Mouse (Mus musculus): ENCODE results near the gene Plcd1. TPM values are rescaled to one million over a fixed set of nuclear protein-coding genes. Genes with fewer than 3 reads are reported as not detected.

The Plcd1 gene
- polyA plus RNA-seq, 1 experiment from 2014 or later = 17.2 TPM

DNA sequence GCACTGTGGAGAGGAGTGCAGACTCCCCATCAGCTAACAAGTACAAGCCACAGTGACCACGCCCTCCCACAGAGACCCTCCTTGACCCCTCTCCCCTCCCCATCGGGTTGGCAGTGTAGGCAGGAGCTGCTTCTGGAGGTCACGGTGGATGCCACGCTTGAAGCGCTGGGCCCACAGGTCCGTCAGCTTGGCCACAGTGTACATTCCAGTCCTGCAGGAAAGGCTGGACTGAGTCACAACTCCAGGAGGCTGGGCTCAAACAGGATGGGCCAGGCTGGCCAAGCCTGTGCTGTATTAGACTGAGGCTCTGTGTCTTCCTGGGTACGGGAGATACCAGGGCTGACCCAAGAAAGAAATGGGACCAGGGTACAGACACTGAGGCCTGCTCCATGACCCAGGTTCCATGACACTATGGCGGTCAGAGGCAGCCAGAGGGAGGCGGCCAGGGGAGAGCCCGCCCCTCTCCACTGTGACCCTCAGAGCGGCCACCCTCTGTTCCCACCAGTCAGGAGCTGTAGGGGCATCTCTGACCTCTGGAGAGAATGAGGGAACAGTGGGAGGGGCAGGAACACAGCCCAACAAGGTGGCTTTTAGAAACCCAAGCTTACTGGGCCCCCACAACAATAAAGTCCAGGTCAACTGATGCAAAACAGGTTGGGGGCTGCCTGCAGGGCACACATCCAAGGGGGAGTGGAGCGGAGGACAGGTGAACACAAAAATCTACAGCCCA is 1.6 kb downstream of the Plcd1 start:
- DNase-seq (ENCODE audit: low spot score) = no peak

DNA sequence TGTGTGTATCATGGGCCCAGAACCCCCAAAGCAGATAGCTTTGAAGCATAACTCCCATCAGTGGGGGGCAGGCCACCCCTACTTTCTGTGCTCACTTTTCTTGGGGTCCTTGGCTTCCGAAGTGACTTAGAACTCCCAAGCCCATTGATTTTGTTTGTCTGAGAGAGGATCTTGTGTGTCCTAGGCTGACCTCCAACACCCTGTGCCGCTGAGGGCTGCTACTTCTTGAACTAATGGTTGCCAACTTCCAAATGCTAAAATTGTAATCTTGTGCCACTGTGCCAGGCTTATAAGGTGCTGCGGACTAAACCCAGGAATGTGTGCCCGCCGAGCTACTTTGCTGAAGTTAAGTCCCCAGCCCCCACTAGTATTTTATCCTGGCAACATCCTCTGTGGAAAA is 2.8 kb downstream of the Plcd1 start:
- DNase-seq (ENCODE audit: low spot score) = no peak

DNA sequence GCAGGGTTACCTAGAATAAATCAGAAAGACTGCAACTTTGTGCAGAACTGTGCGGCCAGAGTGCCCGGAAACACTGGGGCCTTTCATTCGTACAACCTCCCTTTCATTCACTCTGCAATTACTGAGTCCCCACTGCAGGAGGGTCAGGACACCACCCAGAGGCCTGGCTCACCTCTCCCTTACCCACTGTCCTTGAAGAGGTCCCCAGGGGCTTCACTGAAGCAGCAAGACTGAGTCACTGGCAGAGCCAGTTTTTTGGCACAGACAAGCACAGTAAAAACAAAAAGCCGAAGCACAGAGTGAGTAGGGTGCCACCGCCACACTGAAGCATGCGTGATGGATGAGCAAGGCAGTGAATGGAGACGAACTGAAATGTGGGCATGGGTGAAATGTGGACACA is 3.9 kb downstream of the Plcd1 start:
- no peak for DNase-seq (ENCODE audit: low spot score)

DNA sequence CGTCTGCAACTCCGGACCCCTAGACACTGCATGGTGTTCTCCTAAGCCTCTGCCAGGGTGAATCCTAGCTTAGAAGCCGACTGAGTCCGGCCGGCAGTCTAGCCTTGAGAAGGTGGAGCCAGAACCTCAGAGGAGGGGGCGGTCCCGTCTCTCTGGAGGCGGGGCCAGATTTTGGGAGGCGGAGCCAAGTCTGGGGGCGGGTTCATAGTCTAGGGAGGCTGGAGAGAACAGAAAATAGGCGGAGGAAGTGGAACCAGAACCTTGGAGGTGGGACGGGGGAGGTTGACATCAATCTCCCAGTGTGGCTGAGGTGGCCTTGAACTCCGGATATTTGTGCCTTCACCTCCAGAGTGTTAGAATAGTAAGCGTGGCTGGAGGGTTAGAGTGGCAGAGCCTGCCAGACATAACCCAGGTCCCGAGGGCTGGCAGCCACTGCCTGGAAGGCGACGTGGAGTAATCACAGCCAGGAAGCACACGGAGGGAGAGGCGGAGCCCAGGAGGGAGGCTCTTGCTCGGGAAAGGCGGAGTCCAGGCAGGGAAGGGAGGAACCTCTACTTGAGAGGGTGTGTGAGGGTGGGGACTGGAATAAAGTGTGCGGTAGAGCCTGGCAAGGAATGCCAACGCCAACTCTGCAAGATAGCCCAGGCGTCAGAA is 5.0 kb downstream of the Plcd1 start:
- peak; percentile 72 for DNase-seq (ENCODE audit: low spot score)

DNA sequence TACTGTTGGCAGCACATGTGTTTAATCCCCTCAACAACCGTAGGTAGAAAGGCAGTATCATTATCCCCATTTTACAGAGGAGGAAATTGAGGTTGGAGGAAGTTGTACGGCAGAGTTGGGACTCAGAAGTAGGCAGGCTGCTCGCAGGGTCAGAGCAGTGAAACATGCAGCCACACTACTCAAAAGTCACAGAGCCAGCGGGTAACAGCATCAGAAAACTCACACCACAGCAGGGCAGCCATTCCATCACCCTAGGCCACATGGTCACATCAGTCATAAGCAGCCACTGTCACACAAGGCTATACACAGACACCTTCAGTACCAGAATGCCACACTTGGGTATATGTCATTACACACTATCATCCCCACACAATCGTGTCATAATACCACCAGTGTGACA is 6.0 kb downstream of the Plcd1 start:
- DNase-seq (ENCODE audit: low spot score) = no peak

DNA sequence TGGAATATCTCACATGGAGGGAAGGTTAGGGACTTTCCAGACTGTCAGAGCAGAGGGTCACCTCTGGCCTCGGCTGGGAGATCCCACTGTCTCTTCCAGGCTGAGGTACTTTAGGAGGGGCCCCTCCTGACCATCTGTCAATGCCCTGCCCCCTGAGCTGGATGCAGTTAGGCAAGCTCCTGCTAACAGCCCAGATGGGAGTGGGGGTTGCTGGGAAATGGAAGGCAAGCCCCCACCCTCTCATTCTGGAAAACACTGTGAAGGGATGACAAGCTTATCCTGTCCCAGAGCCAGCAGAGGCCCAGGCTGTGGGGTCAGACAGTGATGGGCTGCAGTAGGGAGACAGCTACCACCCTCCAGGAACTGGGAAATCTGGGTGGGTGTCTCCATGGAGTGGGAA is 6.9 kb downstream of the Plcd1 start:
- DNase-seq (ENCODE audit: low spot score) = no peak

DNA sequence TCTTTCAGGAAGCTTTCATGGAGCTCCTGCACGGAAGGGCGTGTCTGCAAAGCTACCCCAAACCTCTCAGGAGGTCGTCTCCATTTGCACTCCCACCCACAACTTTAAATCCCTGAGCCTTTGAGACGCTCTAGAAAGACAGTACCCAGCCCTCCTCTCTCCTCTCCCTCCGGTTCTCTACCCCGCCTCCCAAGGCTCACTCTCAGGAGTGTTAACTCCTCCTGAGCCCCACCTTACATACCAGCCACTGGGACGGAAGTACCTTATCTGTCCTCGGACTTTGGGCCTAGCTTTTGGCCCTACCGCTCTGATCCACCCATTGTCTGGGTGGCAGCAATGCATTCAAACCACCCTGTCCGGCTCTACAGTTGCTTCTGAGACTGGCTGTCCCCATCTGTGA is 9.3 kb downstream of the Plcd1 start:
- DNase-seq (ENCODE audit: low spot score) = no peak

DNA sequence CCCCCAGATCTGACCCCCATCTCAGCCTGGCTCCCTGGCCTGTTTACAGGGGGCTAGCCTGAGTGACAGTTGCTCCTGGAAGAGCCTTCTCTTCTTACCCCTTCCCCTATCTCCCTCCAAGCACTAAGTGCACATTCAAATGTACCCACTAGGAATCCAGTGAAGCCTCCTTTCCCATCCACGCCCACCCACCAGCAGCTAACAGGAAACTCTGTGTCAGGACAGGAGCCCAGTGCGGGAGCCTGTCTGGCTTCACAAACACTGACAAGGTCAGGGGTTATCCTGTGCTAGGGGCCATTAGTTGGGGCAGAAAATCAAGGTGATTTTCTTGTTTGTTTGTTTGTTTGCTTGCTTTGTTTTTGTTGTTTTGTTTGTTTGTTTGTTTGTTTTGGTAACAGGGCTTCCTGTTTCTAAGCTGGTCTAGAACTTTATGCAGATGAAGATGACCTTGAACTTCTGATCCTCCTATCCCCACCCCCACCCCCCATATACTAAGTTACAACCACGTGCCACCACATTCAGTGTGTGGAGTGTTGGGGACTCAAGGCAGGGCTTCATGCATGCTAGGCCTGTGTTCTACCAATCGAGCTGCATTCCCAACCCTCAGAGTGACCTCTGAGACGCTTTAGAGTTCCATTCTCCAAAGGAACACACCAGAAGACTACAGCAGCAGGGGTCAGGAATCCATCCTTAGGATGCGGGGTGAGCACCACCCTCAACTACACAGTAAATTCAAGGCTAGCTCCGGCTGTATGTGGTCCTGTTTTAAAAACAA is 10.5 kb downstream of the Plcd1 start:
- no peak for DNase-seq (ENCODE audit: low spot score)

DNA sequence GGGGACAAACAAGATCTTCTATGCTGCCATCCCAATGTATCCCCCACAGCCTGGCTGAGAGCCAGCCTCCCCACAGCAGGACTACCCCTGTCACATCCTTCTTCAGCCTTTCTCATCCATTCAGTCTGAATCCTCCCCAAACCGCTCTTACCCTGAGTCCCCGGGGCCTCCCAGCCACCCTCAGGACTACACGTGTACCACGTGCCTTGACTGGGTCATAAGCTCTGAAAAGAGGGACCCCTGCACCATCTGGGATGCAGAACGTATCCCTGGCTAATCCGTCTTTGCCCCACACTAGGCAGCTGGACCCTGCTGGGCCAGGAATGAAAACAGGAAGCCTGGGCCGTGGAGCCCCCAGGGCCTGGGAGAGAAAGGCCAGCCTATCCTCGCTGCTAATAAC is 11.3 kb downstream of the Plcd1 start:
- DNase-seq (ENCODE audit: low spot score) = no peak

DNA sequence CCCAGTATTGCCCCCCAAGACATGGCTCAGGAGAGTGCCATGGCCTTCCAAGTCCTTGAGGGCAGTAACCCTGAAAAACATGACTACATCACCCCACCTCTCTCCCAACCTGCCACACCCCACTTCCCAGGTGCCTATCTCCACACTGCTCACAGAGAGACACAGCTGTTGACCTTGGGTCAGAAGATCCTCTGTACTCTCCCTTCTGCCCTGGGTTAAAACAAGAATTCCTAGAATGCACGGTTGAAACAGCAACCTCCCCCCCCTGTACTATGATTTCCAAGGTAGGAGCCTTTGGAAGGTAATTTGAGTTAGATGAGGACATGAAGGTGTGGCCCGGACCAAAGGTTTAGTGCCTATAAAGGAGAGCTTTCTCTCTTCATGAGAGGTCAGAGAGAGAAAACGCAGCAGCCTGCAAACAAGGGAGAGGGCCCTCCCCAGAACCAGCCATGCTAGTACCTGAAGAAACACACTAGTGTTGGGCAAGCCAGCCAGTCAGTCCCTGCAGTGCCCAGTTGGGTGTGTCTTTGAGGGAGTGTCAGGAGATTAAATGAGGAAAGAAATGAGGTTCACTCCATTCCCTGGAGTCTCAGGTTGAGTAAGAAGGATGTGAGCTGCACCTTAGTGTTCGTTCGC is 13.1 kb downstream of the Plcd1 start:
- DNase-seq (ENCODE audit: low spot score) = no peak

DNA sequence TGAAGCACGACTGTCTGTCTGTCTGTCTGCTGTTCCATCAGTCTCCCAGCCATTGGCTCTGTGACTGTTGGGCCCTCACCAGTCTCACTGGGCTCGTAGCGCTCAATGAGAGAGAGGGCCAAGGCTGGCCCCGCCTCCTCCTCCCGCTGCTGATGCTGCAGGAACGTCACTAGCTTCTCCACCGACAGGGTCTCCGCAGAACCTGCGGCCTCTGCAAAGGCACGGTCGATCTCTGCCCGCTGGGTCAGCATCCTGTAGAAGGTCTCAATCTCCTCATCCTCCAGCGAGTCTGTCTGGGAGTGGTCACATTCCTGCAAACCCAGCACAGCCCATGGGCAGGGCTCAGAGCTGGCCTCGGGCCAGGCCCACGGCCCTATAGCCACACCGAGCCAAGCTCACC is 17.6 kb downstream of the Plcd1 start:
- DNase-seq (ENCODE audit: low spot score) = no peak

DNA sequence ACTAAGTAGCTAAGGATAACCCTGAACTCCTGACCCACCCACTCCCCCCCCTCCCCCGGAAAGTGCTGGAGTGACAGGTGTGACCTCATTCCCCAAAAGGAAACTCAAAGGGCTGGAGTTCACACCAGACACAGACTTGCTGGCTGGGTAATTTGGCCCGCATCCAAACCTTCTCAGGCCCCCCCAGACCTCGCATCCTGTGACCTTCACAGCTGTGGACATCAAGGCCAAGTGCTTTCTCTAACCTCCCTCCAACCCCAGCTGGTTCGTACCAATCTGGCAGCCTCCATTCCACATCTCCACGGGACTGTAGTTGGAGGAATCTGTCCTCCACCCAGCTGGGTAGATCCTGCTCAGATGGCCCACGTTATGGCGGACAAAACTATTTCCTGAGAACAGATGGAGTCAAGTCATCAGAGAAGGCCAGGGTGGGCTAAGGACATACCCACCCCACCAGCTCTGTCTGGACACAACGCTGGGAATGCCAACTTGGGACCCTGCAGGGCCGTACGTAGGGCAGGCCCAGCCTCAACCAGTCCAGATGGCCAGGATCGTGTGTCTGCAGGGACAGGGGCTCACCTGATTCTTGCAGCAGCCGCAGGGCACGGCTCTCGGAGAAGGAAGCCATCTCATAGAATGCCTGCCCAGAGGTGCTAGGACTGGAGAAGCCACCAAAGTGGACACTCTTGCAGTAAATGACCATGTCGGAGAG is 20.0 kb downstream of the Plcd1 start:
- DNase-seq (ENCODE audit: low spot score) = no peak

DNA sequence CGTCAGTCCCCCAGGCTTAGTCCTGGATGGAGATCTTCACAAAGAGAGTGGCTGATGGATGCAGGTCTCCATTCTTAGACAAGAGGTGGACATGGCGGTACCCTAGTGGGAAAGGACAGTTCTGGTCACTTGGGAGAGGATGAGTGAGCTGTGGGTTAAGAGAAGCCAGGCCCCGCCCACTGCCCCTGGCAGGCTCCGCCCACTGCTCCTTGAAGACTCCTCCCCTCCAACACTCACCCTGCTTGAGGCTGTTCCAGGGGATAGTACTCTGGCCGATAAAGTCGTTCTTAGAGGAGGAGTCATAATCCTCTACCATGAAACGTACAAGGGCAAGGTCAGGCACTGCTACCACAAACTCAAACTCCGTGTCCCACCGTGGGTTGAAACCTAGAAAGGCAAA is 21.5 kb downstream of the Plcd1 start:
- DNase-seq (ENCODE audit: low spot score) = no peak

DNA sequence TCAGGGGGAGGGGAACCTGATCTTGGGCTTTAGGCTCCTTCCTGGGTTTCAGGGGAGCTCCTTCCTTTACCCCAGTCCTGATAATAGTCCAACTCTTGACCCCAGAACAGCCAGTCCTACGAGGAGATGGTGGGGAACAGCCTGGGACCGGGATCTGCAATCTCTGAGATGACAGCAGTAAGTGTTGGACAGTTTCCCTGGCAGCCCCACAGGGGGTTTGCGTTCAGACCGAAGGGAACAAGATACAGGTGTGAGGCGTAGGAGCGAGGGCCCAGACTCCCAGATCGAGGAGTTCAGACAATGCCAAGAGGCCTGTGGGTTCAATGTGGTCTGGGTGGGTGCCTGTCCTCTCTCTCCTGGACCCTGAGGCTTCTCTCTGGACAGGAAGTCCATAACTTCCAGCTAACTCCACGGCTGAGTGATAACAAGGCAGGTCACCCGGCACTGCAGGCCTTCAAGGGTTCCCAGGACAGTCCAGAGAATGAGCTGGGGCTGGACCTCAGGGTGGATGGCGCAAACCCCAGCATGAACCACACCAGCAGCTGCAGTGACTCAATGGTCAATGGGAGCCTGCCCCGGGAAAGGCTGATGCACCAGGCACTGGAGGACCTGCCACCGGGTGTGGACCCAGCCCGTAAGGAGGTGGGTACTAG is 23.0 kb downstream of the Plcd1 start:
- no peak for DNase-seq (ENCODE audit: low spot score)

DNA sequence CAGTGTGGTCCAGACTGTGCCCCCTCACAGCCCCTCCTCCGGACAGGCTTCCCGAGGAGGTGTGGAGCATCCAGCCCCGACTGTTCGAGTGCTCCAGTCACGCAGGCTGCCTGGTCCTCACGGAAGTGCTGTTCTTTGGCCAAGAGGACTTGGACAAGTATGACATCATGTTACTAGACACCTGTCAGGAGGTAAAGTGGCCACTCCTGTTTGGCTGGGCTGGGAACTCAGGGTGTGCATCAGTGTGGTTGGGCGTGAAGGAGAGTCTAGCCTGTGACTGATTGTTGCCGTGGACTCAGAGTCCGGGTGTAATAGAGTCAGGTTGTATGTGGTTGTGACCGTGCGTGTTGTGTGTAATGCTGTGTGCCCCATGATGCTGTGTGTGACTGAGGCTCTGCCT is 25.0 kb downstream of the Plcd1 start:
- DNase-seq (ENCODE audit: low spot score) = no peak

DNA sequence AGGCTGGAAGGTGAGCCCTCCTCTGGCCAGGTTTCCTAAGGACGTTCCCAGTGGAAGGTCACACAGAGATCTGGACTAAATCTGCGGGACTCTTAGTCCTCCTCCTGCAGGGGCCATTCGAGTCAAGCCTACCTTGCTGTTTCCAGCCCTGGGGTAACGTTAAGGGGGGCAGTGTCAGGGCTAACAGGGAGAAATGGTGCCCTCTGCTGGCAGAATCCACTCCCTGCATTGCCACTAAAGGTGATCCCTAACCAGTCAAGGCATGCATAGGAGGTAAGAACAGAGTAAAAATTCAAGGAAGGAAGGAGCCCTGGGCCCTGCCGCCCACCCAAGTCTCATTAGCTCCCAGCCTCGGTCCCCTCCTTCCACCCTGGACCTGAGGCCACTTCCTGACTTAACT is 25.7 kb downstream of the Plcd1 start:
- DNase-seq (ENCODE audit: low spot score) = peak; percentile 75

DNA sequence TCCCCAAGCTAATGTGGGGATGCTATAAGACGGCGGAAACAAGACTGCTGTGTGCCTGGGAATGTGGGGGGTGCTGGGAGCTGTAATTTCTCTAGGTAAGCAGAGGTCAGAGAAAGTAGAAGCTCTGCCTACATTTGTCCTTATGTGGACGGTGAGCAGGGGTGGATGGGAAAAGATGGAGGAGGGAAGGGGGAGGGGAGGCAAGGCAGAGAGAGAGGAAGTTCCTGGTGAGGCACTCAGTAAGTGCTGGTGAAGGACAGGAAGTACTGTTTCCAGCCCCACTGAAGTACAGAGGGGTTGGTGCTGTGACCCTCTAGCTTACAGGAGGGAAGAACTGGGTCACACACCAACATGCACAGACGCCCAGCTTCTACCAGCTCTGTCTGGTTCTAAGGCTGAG is 29.0 kb downstream of the Plcd1 start:
- peak; percentile 20 for DNase-seq (ENCODE audit: low spot score)

DNA sequence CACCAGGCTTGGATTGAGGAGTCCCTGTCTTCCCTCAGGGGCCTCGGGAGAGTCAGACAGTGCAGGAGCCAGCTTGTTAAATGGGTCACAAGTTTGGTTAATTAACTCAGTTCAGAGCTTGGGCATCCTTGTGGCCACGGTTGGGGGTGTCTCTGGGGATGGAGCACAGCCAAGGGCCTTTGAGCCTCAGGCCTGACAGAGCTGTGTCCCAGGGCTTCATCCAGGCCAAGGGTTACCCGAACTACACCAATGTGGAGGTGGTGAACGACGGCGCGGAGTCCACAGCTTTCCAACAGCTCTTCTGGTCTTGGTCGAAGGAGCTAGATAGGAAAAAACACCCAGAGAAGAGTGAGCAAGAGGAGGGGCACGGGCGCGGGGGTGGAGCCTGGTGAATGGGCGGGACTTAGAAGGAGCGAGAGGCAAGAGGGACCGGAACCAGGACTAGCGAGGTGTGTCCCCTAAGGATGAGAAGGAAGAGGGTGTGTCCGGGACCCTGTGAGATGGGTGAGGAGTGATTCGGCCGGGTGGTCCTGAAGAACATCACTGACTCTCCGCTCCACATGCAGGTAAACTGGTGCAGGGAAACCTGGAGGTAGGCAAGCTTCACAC is 30.2 kb downstream of the Plcd1 start:
- no peak for DNase-seq (ENCODE audit: low spot score)

DNA sequence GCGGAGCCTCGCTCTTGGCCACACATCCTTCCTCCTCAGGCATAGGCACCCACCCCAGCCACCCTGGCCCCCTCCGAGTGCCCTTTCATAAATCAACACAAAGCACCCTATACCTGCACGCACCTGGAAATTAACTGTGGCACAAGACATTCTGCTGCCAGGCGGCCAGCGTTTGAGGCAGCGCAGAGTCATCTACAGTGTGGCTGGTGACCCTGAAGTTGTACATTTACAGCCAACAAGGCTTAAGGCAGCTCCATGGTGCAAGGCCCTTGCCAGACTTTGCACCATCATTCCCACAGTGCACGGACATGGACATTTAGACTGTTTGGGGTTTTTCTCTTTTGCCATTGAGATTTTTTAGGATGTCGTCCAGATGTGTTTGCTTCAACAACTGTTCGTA is 32.6 kb downstream of the Plcd1 start:
- no peak for DNase-seq (ENCODE audit: low spot score)

DNA sequence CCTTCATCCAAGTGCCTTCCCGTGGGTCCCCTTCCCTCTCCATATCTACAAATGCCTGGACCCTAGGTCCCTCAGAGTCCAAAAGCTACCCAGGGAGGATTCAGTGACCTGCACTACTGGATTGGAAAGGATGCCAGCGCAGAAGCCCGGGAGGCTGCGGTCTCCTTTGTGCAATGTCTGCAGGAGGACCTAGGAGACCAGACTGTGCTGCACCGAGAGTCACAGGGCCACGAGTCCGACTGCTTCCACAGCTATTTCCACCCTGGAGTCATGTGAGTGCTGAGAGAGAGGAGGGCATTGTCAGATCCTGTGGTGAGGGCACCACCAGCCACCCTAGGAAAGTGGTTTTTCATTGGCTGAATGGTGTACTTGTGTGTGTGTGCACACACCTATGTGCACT is 35.1 kb downstream of the Plcd1 start:
- no peak for DNase-seq (ENCODE audit: low spot score)

DNA sequence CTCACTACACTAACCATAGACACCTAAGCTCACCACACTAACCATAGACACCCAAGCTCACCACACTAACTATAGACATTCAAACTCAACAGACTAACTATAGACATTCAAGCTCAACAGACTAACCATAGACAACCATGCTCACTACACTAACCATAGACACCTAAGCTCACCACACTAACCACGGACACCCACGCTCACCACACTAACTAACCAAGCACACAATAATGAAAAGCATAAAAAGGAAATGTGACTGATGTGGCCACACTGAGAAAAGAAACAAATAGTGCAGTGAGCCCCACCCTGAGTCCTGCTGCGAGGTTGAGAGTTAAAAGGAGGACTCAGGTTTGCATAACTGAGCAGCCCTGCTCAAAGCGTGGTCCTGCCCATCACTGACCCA is 38.0 kb downstream of the Plcd1 start:
- no peak for DNase-seq (ENCODE audit: low spot score)

All from thymus, postnatal 0 days (tissue).